Mouse (Mus musculus): ENCODE measurements at regions not wholly inside any gene's neighbourhood (a gene's known extent, or its start where the extent isn't known, plus 50 kb on each side); places are given as distances from the start of the nearest gene placed in this dataset.

DNA sequence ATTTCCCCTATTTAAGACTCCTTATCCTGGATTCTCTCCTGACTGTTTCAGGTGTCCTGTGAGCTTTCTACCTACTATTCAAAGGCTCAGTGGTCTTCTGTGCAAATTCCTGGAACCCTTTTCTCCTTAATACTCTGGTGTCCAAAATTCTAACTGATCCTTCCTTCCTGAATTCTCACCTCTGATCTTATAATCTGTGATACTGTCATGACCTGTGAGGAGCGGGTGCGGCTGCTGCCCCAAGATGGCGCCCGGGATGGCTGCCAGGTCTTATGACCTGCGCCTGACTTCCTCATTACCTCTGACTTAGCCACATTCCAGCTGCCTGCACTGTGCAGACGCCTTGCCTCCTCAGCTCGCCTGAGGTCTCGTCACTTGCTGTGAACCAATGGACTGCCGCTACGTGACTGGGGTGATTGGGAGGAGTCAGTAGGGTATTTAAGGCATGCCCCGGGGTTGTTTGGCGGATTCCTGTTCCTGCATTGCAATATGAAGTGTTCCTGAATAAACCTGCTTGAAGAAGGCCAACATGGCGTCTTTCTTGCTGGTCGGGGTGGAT lies 131.2 kb downstream of the Ptbp2 start:
- no peaks in the 10 kb centered on the region for H3K36me3 ChIP-seq
- no peak overlapping the region for H3K4me2 ChIP-seq
- H3K27me3 ChIP-seq: no peaks in the 10 kb centered on the region
- H3K9ac ChIP-seq: no peak overlapping the region
- no peaks in the 10 kb centered on the region for H3K9me3 ChIP-seq
- no peak overlapping the region for H3K27ac ChIP-seq
- ATAC-seq (ENCODE audit: borderline replicate concordance, extremely low read depth, low FRiP score, low TSS enrichment): no peak
- 89% methylated on average over 14 of the region's 14 CpGs for WGBS
- no peaks in the 10 kb centered on the region for H3K4me1 ChIP-seq
- no peak overlapping the region for H3K4me3 ChIP-seq

DNA sequence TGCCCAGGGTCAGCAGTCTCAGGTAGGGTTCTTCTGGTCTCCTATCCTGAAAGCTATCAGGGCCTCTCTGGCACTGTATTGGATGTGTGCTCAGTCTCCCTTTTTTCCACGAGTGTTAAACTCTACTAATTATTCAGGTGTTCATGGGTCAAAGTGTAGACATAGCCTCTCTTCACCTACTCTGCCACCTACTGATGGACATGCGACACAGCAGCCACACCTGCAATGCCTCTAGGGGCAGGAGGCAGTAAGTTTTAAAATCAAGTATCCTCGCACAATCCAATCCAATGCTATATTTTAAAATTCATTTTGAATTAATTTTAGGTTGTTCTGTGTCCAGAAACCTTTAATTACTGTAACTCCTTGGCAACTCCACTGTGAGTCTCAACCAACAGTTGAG lies 145.6 kb downstream of the Ptbp2 start:
- H3K9me3 ChIP-seq: no peaks in the 10 kb centered on the region
- no peaks in the 10 kb centered on the region for H3K4me1 ChIP-seq
- no peak overlapping the region for H3K4me3 ChIP-seq
- no peaks in the 10 kb centered on the region for H3K27me3 ChIP-seq
- ATAC-seq (ENCODE audit: borderline replicate concordance, extremely low read depth, low FRiP score, low TSS enrichment): no peak
- H3K36me3 ChIP-seq: no peaks in the 10 kb centered on the region
- WGBS: 54% methylated on average over 3 of the region's 3 CpGs
- no peak overlapping the region for H3K4me2 ChIP-seq
- H3K9ac ChIP-seq: no peak overlapping the region
- no peak overlapping the region for H3K27ac ChIP-seq

DNA sequence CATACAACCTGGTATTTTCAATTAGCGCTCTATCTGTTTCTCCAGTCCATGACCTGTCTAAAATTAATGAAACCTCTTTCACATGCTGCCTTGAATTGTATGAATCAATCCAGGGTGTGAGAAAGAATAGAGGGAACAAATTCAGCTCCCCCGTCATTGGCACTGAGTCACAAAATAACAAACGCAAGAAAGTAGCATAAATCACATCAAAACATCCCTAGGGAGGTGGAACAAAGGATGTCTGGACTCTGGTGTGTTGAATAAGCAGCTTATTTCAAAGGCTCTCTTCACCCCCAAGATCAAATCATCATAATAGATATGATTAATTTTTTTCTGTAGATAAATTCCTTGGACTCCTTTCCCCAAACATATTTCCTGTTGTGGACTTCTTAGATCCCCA lies 148.6 kb downstream of the Ptbp2 start:
- no peak overlapping the region for H3K27ac ChIP-seq
- WGBS: 67% methylated on average over 3 of the region's 3 CpGs
- H3K4me1 ChIP-seq: no peaks in the 10 kb centered on the region
- no peak overlapping the region for H3K4me3 ChIP-seq
- ATAC-seq (ENCODE audit: borderline replicate concordance, extremely low read depth, low FRiP score, low TSS enrichment): no peak
- H3K27me3 ChIP-seq: no peaks in the 10 kb centered on the region
- no peak overlapping the region for H3K9ac ChIP-seq
- H3K9me3 ChIP-seq: no peaks in the 10 kb centered on the region
- H3K36me3 ChIP-seq: no peaks in the 10 kb centered on the region
- no peak overlapping the region for H3K4me2 ChIP-seq

DNA sequence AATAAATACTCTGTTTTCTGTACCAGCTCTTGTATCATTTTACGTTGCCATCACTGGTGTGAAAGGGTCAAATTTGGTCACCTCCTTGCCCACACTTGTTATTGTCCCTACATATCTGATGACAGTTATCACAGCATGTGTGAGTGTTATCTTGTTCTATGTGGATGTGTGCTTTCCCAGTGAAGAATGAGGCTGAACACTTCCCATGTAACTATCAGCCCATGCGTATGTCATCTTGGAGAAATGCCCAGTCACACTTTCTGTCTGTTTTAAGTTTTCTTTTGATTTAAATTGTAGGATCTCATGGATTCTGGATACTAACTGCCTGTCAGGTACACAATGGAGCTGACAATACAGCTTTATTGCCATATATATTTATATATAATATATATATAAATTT lies 150.8 kb downstream of the Ptbp2 start:
- Histone ChIP-seq H3K4me1 (no peaks in the 10 kb centered on the region), H3K27me3 (no peaks in the 10 kb centered on the region), H3K4me2 (no peak overlapping the region), H3K27ac (no peak overlapping the region), H3K36me3 (no peaks in the 10 kb centered on the region), H3K4me3 (no peak overlapping the region), H3K9me3 (no peaks in the 10 kb centered on the region), H3K9ac (no peak overlapping the region)
- no peak for ATAC-seq (ENCODE audit: borderline replicate concordance, extremely low read depth, low FRiP score, low TSS enrichment)
- 67% methylated on average over 2 of the region's 2 CpGs for WGBS

DNA sequence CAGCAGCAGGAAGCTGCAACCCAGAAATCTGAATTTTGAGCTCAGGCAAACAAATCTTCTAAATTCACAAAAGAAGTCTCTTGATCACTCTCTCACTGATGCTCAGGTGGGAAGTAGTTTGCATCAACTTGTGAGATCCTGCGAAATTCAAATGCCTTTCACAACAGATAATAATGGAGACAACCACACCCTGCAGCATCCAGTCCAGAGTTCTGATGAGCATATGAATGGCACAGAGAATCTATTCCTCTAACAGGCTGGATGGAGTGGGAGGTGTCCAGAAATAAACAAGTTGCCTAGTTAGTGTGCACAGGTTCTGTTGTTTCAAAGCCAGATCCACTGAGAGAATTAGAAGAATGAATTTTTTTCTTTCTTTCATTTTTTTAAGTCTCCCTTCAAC lies 178.2 kb downstream of the Ptbp2 start:
- H3K9ac ChIP-seq: no peak overlapping the region
- no peaks in the 10 kb centered on the region for H3K27me3 ChIP-seq
- no peak for ATAC-seq (ENCODE audit: borderline replicate concordance, extremely low read depth, low FRiP score, low TSS enrichment)
- H3K36me3 ChIP-seq: no peaks in the 10 kb centered on the region
- H3K27ac ChIP-seq: no peak overlapping the region
- WGBS: 85% methylated on average over 1 of the region's 1 CpGs
- H3K4me3 ChIP-seq: no peak overlapping the region
- no peak overlapping the region for H3K4me2 ChIP-seq
- H3K4me1 ChIP-seq: no peaks in the 10 kb centered on the region
- H3K9me3 ChIP-seq: no peaks in the 10 kb centered on the region

DNA sequence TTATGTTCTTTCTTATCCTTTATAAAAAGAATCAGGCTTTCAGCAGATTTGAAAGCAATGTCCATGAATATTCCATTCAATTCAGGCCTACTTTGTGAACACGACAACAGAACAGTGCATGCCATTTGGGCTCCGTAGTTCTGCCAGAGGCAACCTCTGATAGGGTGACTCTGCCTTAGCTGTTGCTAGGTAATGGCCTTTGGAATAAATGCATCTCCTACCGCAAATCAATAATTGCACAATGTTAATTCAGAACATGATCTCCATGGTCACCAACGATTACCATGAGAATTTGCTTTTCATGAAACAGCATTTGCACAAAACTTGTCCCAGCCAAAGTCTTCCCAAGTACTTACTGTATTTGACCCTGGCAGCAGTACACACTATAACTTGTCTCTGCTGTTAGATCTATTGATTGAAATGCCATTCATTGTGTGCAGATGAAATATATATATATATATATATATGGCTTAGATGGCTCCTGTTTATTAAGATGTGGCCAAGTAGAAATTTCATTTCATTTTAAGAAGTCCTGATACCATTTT lies 195.3 kb downstream of the Ptbp2 start:
- no peak for ATAC-seq (ENCODE audit: borderline replicate concordance, extremely low read depth, low FRiP score, low TSS enrichment)
- H3K36me3 ChIP-seq: no peaks in the 10 kb centered on the region
- 85% methylated on average over 4 of the region's 4 CpGs for WGBS

DNA sequence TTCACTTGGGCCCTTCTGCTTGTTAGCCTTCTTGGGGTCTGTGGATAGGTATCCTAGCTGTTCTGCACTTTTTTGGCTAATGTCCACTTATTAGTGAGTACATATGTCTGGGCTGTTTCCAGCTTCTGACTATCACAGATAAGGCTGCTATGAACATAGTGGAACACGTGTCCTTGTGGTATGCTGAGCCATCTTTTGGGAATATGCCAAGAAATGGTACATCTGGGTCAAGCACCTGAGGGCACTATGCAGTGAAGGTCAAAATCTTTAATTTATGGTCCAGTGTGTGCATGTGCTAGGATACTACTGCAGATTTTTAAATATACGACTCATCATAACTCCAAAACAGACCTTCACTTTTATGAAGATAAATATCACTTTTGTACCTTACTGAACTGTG lies 196.3 kb downstream of the Ptbp2 start:
- H3K4me1 ChIP-seq: no peaks in the 10 kb centered on the region
- no peak overlapping the region for H3K27ac ChIP-seq
- 34% methylated on average over 2 of the region's 2 CpGs for WGBS
- no peaks in the 10 kb centered on the region for H3K36me3 ChIP-seq
- H3K4me3 ChIP-seq: no peak overlapping the region
- no peak overlapping the region for H3K4me2 ChIP-seq
- ATAC-seq (ENCODE audit: borderline replicate concordance, extremely low read depth, low FRiP score, low TSS enrichment): no peak
- no peaks in the 10 kb centered on the region for H3K27me3 ChIP-seq
- no peaks in the 10 kb centered on the region for H3K9me3 ChIP-seq
- no peak overlapping the region for H3K9ac ChIP-seq

More for the DNA sequence above, 195.3 kb downstream of the Ptbp2 start:
- H3K4me2 ChIP-seq: no peak overlapping the region
- no peaks in the 10 kb centered on the region for H3K27me3 ChIP-seq
- H3K4me3 ChIP-seq: no peak overlapping the region
- H3K9ac ChIP-seq: no peak overlapping the region
- no peaks in the 10 kb centered on the region for H3K4me1 ChIP-seq
- H3K9me3 ChIP-seq: no peaks in the 10 kb centered on the region
- H3K27ac ChIP-seq: no peak overlapping the region

DNA sequence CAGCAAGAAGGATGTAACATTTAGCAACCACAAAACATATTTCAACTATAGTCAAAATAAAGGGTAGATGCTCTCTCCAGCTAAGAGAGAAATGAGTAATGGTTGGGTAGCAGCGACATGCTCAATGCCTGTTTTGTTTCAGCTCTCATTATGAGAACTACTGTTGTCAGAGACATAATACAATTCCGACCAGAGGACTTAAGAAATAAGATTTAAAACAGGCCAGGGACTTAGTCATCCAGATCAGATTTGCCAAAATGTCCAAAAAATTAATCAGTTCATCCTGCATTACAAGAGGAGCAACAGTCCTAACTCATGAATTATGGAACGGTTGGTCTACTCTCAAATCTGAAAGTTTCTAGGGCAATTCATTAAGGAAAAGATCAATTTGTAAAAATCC lies 208.8 kb downstream of the Ptbp2 start:
- H3K4me3 ChIP-seq: no peak overlapping the region
- no peak overlapping the region for H3K9ac ChIP-seq
- WGBS: 79% methylated on average over 3 of the region's 3 CpGs
- no peaks in the 10 kb centered on the region for H3K4me1 ChIP-seq
- no peak overlapping the region for H3K4me2 ChIP-seq
- ATAC-seq (ENCODE audit: borderline replicate concordance, extremely low read depth, low FRiP score, low TSS enrichment): no peak
- H3K9me3 ChIP-seq: no peaks in the 10 kb centered on the region
- no peak overlapping the region for H3K27ac ChIP-seq
- no peaks in the 10 kb centered on the region for H3K27me3 ChIP-seq
- no peaks in the 10 kb centered on the region for H3K36me3 ChIP-seq

DNA sequence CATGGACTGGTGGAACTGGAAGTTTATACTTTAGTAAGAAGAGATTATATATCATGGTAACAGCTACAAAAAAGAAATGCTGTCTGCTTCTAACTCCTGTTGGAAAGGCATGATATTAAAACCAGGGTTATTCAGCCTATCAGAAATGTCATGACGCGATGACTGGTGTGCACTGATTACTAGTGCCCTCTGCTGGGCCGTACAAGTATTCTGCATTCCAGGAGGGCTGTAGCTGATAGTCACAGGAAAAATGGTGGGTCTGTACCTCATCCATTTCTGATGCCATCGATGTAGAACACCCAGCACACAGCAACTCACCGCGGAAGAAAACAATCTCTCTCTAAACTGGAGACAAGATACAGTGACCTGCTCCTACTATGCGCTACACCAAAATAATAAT lies 246.4 kb downstream of the Ptbp2 start:
- Histone ChIP-seq H3K4me3 (no peak overlapping the region), H3K4me2 (no peak overlapping the region), H3K9me3 (no peaks in the 10 kb centered on the region), H3K4me1 (no peaks in the 10 kb centered on the region), H3K27ac (no peak overlapping the region), H3K36me3 (no peaks in the 10 kb centered on the region), H3K27me3 (no peaks in the 10 kb centered on the region), H3K9ac (no peak overlapping the region)
- WGBS: 76% methylated on average over 7 of the region's 7 CpGs
- ATAC-seq (ENCODE audit: borderline replicate concordance, extremely low read depth, low FRiP score, low TSS enrichment): no peak

DNA sequence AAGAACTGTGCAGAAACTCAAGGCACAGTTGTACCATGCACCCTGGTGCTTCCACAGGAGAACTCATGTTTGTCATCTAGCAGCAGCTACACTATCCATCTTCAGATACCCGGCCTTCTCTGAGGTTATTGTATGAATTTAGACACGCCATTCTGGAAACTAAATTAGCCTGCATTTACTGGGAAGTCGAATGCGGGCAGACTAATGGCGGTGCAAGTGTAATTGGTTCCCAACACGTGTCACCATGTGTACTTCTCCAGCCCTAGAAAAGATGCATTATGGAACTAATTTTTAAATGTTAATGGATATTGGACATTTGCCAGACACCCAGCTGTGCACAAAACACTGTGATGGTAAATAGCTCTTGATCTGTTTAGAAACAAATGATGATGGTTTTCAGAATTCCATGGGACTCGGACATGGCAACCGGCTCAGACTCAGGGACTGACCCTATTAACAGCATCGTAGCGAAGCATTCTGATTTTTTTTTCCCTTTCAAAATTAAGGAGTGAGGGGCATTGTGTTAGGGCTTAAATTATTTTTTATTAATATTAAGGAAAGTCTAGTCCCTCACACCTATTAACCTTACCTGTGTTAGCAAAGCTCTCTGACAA lies 259.6 kb downstream of the Ptbp2 start:
- Histone ChIP-seq H3K4me1 (no peaks in the 10 kb centered on the region), H3K4me3 (no peak overlapping the region), H3K4me2 (no peak overlapping the region), H3K9ac (no peak overlapping the region), H3K36me3 (no peaks in the 10 kb centered on the region), H3K27me3 (no peaks in the 10 kb centered on the region), H3K9me3 (no peaks in the 10 kb centered on the region), H3K27ac (no peak overlapping the region)
- 54% methylated on average over 10 of the region's 10 CpGs for WGBS
- no peak for ATAC-seq (ENCODE audit: borderline replicate concordance, extremely low read depth, low FRiP score, low TSS enrichment)

DNA sequence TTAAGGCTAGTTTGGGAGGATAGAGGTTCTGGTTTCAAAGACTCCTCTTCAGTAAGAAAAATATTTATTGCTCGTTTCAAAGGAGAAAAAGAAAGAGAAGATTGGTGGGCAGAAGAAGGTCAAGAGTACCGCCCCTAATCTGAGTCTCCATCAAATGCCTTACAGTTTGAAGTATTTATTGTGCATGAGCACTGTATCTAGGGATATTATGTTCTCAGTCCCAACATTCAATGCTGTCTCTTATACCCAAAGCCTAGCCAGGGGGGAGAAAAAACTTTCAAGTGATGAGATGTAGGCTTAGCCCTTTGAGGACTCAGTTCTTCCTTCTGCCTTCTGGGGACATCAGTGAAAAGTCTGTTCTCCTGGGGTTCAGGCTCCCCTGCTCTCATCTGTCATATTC lies 271.7 kb downstream of the Ptbp2 start:
- H3K27ac ChIP-seq: no peak overlapping the region
- H3K36me3 ChIP-seq: no peaks in the 10 kb centered on the region
- H3K9me3 ChIP-seq: no peaks in the 10 kb centered on the region
- no peak overlapping the region for H3K4me2 ChIP-seq
- ATAC-seq (ENCODE audit: borderline replicate concordance, extremely low read depth, low FRiP score, low TSS enrichment): no peak
- 68% methylated on average over 2 of the region's 2 CpGs for WGBS
- no peak overlapping the region for H3K9ac ChIP-seq
- H3K4me1 ChIP-seq: no peaks in the 10 kb centered on the region
- no peak overlapping the region for H3K4me3 ChIP-seq
- H3K27me3 ChIP-seq: no peaks in the 10 kb centered on the region

DNA sequence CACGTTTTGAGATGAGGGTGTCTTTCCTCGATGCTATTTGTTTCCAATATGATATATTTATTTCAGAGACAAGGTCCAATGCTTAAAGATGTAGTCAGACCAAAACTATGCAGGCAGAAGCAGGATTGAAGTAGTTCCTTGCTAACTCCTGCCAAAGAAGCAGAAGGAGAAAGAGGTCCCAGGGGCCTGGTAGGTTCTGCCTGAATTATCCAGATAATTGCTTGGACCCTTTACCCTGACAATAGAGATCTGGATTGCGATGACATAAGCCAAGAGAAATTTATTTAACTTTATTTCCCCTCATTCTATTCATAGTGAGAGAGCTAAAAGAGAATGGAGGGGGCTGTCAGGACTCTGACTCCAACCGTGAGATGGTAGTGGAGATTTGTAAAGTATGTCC lies 275.1 kb downstream of the Ptbp2 start:
- Histone ChIP-seq H3K36me3 (no peaks in the 10 kb centered on the region), H3K4me1 (no peaks in the 10 kb centered on the region), H3K9ac (no peak overlapping the region), H3K27ac (no peak overlapping the region), H3K9me3 (no peaks in the 10 kb centered on the region), H3K27me3 (no peaks in the 10 kb centered on the region), H3K4me3 (no peak overlapping the region), H3K4me2 (no peak overlapping the region)
- ATAC-seq (ENCODE audit: borderline replicate concordance, extremely low read depth, low FRiP score, low TSS enrichment): no peak
- 45% methylated on average over 4 of the region's 4 CpGs for WGBS
